Comparison of ENCODE assay signal across 8 mouse cellular contexts in the genomic region with DNA sequence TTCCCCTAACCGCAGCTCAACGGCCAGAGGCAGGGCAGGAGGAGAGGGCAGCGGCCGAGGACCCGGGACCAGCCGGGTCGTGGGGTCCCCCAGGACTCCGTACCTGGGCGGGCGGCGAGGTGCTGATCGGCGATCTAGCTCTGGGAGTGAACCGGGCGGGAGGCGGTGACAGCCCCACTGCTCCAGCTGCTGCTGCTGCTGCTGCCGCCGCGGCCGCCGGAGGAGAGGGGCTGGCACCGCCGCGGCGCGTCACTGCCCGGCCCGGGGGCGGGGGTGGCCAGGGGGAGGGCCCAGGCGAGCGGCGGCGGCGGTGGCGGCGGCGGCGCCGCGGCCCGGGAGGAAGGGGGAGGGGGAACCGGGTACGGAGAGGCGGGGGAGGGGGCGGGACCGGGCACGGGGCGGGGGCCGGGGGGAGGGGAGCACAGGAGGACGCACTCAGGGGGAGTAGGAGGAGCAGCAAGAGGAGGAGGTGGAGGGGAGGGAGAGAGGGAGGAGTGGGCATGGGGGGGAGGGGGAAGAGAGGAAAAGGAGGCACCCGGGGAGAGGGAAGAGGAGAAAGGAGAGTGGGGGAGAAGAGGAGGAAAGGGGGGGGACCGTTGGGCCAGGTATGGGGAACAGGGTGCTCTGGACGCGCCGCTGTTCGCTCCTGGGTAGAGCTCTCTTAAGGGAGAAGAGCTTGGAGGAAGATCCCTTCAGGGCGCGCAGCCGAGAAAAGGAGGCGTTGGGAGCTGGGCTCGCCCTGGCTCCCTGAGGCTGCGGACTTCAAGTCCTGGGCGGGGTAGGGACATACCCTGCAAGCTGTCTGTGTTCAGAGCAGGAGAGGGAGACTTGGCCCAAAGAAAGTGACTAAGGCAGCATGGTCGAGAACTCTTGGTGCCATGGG. TPM values are rescaled to one million over a fixed set of nuclear protein-coding genes. Genes with fewer than 3 reads are reported as not detected.
DNase-seq lines count a peak whose midpoint lies in the region; ATAC-seq lines count a peak whose summit lies in the region.

No protein-coding gene starts in this region.

- H3K4me3 ChIP-seq in embryonic facial prominence, embryonic 11.5 days (ENCODE audit: low read depth, low read length) = peak overlapping the region; percentile 83
- H3K4me3 ChIP-seq in liver, embryonic 13.5 days (replicated peaks) = peak overlapping the region; percentile 71
- H3K4me3 ChIP-seq in stomach, embryonic 15.5 days (replicated peaks) = peak overlapping the region; percentile 93

- peak; percentile 51 to 65 for DNase-seq in left cerebral cortex, adult 18-20 months (ENCODE audit: low spot score in 2 of 2)
- DNase-seq in left cerebral cortex, adult 11 months (ENCODE audit: low spot score) = no peak
- DNase-seq in embryonic facial prominence, embryonic 11.5 days (ENCODE audit: low spot score) = peak; percentile 88
- peak; percentile 46 for DNase-seq in heart, adult 8-10 months (ENCODE audit: low spot score)
- DNase-seq in kidney, adult 8-10 months = peak; percentile 47 to 60
- peak; percentile 32 for DNase-seq in liver, embryonic 13.5 days
- DNase-seq in naive thymus-derived CD4-positive, alpha-beta T cell, adult 2 months (ENCODE audit: low read depth) = peak; percentile 62

- no peaks in the 10 kb centered on the region for H3K9me3 ChIP-seq in embryonic facial prominence, embryonic 11.5 days (replicated peaks; ENCODE audit: control insufficient read depth, low read length)
- H3K9me3 ChIP-seq in liver, embryonic 13.5 days (replicated peaks) = no peaks in the 10 kb centered on the region
- no peaks in the 10 kb centered on the region for H3K9me3 ChIP-seq in stomach, embryonic 15.5 days

- peak overlapping the region; percentile 71 for H3K9ac ChIP-seq in embryonic facial prominence, embryonic 11.5 days (replicated peaks; ENCODE audit: low read length)
- H3K9ac ChIP-seq in liver, embryonic 13.5 days = peak overlapping the region; percentile 80
- H3K9ac ChIP-seq in stomach, embryonic 15.5 days = peak overlapping the region; percentile 76

- peaks cover 12% of the 10 kb centered on the region for H3K4me1 ChIP-seq in embryonic facial prominence, embryonic 11.5 days (ENCODE audit: control insufficient read depth, insufficient read depth, low read length)
- peaks cover 70% of the 10 kb centered on the region for H3K4me1 ChIP-seq in liver, embryonic 13.5 days (replicated peaks)
- H3K4me1 ChIP-seq in stomach, embryonic 15.5 days = peaks cover 26% of the 10 kb centered on the region

- no peaks in the 10 kb centered on the region for H3K36me3 ChIP-seq in embryonic facial prominence, embryonic 11.5 days (replicated peaks; ENCODE audit: control insufficient read depth, insufficient read depth, low read depth, low read length)
- no peaks in the 10 kb centered on the region for H3K36me3 ChIP-seq in liver, embryonic 13.5 days
- H3K36me3 ChIP-seq in stomach, embryonic 15.5 days = no peaks in the 10 kb centered on the region

- H3K4me2 ChIP-seq in embryonic facial prominence, embryonic 11.5 days (ENCODE audit: low read depth, low read length) = peak overlapping the region; percentile 95
- H3K4me2 ChIP-seq in liver, embryonic 13.5 days = peak overlapping the region; percentile 99
- H3K4me2 ChIP-seq in stomach, embryonic 15.5 days = peak overlapping the region; percentile 89

- no peaks in the 10 kb centered on the region for H3K27me3 ChIP-seq in embryonic facial prominence, embryonic 11.5 days (ENCODE audit: control insufficient read depth, insufficient read depth, low read length)
- peaks cover 32% of the 10 kb centered on the region for H3K27me3 ChIP-seq in liver, embryonic 13.5 days
- H3K27me3 ChIP-seq in stomach, embryonic 15.5 days (replicated peaks) = no peaks in the 10 kb centered on the region

- peak overlapping the region; percentile 86 for H3K27ac ChIP-seq in embryonic facial prominence, embryonic 11.5 days (replicated peaks; ENCODE audit: low read depth, low read length)
- H3K27ac ChIP-seq in liver, embryonic 13.5 days = peak overlapping the region; percentile 79
- peak overlapping the region; percentile 97 for H3K27ac ChIP-seq in stomach, embryonic 15.5 days

- ATAC-seq in embryonic facial prominence, embryonic 11.5 days (replicated peaks; ENCODE audit: insufficient number of reproducible peaks, low FRiP score, low TSS enrichment, low read depth) = peak; percentile 53
- ATAC-seq in liver, embryonic 13.5 days (ENCODE audit: low read depth) = peak; percentile 68
- peak; percentile 61 for ATAC-seq in stomach, embryonic 15.5 days (ENCODE audit: insufficient read depth, low FRiP score, low read depth)

- WGBS in embryonic facial prominence, embryonic 11.5 days = under 1% methylated on average over 32 of the region's 64 CpGs
- under 1% methylated on average over 34 of the region's 64 CpGs for WGBS in liver, embryonic 13.5 days (ENCODE audit: insufficient replicate concordance)
- 0% methylated on average over 33 of the region's 64 CpGs for WGBS in stomach, embryonic 15.5 days

RNA-seq across cellular contexts. Expression of a gene that starts 48.1 kb away (rescaled TPM):
- total RNA-seq in left cerebral cortex, adult 18-20 months (2021) = 1 to 10 TPM in 1 of 2 experiments, not detected in 1; 1.3 TPM
- polyA plus RNA-seq in embryonic facial prominence, embryonic 11.5 days (2014; fragmentation: Nextera tagmentation; extraction: Ambion mirVana) = not detected in 2 replicates
- not detected for total RNA-seq in heart, adult 8-10 months (2022)
- polyA plus RNA-seq in liver, embryonic 13.5 days (2015; fragmentation: Nextera tagmentation; extraction: Ambion mirVana) = not detected in 2 replicates
- not detected in 2 replicates for polyA plus RNA-seq in stomach, embryonic 15.5 days (2015; fragmentation: Nextera tagmentation; extraction: Ambion mirVana)
